Mouse (Mus musculus) left cerebral cortex, postnatal 4 days (tissue): ENCODE data around the gene Ank2. TPM values are rescaled to one million over a fixed set of nuclear protein-coding genes. Genes with fewer than 3 reads are reported as not detected.
A peak's percentile ranks its signal among the peaks of the same experiment; 100 is the strongest.

Source experiments
- DNase-seq: peaks from one replicate; pipeline ENCODE4 v3.0.0-alpha.2; 2022
- intact Hi-C: fragments of 180-260 bp; cut with DNase I; formaldehyde crosslinking; loops from one replicate; pipeline ENCODE4 v1.15.1; 2025
- microRNA-seq: library from miRNA; unstranded; fragments of <30 nt; microRNA quantifications from one replicate; pipeline ENCODE4 v1.2.0, GENCODE M21; 2022
- total RNA-seq, 2 experiments: library from RNA; stranded (reverse); gene quantifications; 2 replicates each; pipeline ENCODE4 v1.2.3; 2021

The Ank2 gene
- total RNA-seq, 2 experiments from 2014 or later = 971 to 1,020 TPM

DNA sequence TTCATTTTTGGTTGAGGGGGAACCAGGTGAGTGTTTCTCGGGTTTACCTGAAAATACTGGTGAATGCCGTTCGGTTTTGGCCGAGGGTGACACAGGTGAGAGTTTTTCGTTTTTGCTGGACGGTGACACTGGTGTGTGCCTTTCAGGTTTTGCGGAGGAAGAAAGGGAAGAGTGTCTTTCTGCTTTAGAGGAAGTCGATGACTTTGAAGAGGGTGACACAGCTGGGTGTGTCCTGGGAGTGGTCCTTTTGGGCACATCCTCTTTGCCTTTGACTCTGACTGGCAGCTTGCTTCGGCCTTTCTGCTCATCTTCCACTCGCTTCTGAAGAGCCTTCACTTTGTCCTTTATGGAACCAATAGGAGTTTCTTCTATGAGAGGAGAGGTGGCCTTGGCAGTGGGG is 552.6 kb downstream of the Ank2 start:
- intact Hi-C loops = no loop called here
- DNase-seq = no peak

DNA sequence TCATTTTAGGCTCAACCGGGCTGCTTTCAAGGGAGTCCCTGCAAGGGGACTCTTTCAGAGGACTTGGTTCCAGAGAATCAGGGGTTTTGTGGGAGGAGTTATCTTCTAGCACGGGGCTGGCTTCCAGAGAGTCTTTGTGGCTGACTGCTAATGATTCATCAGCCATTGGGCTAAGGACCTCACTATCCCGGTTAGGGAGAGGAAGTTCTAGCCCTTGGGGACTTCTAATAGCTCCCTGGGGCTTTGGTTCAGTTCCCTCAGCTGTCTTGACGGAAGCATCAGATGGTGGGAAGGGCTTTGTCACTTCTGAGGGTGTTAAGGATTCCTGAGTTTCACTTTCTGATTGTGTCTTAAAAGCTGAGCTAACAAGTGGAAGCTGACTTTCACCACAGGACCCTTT is 554.3 kb downstream of the Ank2 start:
- intact Hi-C loops = no loop called here
- no peak for DNase-seq

GRCm38 (mm10) chr3:126944081-126944480 is 555.1 kb downstream of the Ank2 start:
- DNase-seq = no peak
- intact Hi-C loops = no loop called here

- no peak for DNase-seq
- intact Hi-C loops = no loop called here
Observed at GRCm38 (mm10) chr3:126940452-126940851, 558.7 kb downstream of the Ank2 start.

DNA sequence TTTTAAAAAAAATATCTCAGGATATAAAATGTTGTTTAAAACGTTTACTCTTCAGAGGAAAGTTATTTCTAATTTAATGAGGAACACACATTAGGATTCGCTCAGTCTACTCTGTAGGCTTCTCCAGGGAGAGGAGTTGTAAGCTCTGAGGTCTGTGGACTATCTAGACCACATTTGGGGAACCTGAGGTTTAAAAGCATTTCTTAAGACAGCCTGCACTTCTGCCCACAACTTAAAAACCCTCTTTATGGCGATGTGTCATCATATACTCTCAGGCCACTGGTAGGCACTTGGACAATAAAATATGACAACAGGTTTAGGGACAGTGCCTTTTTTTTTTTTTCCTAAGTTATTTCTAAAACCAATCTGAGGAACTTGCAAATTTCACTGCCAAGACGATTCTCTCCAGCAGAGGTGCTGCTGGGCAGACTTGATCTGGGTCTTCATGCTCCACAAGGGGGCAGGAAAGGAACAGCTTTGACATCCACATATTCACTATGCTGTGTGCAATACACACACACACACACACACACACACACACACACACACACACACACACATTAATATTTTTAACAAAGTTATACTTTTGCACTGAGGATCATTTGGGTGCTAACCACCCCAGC is 567.2 kb downstream of the Ank2 start:
- peak; percentile 23 for DNase-seq
- intact Hi-C loops = no loop called here

DNA sequence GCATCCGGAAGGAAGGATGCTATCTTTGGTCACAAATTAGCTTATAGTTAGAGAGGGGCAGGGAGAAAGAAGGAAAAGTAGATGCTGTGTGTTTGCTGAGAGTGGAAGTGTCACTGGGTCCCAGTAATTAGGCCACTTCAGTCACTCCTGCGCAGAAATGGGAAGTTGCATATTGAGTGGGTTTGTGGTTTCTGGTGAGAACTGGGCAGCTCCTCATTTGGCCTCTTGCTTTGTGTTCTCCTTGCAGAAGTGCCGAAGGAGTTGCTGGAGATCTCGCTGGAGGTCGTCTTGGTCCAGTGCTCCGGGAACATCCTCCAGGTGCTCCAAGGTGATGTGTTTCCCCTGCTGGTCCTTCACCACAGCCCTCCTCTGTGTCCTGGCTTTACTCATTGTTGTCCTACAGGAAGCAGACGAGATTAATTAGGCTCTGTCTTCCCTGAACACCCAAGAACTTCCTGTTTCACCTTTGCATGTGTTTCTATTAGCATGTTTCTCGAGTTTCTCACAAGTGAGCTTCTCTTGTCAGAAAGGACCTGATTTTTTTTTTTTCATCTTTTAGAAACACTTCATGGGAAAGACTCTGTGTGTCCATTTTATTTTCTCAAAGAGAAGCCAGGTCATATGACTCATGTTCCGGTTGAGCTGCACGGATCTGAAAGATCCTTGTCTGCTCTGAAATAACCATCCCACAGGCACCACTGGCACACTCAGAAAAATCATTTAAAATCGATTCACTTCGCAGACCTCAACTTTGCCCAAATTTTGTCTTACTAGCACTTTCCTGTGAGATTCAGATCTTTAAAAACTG is 575.4 kb downstream of the Ank2 start:
- intact Hi-C loops = no loop called here
- no peak for DNase-seq

DNA sequence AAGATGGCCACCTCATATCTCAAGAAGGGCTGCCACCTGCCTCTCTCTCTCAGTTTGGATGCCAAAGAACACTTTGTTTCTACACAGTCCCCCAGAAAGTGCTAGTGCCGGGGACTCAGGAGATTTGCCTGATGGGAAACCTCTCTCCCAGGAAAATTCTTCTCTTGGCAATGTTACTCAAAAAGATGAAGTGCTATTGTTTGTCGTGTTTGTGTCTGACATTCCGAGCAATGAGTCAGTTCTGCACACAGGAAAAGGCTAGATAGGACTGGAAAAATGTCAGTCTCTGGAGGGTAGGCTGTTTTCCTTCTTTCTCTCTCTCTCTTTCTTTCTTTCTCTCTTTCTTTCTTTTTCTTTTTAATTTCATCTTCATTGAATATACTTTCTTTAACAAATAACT is 577.2 kb downstream of the Ank2 start:
- DNase-seq = no peak
- intact Hi-C loops = no loop called here

- intact Hi-C loops = no loop called here
- no peak for DNase-seq
Observed at GRCm38 (mm10) chr3:126920296-126920695, 578.9 kb downstream of the Ank2 start.

DNA sequence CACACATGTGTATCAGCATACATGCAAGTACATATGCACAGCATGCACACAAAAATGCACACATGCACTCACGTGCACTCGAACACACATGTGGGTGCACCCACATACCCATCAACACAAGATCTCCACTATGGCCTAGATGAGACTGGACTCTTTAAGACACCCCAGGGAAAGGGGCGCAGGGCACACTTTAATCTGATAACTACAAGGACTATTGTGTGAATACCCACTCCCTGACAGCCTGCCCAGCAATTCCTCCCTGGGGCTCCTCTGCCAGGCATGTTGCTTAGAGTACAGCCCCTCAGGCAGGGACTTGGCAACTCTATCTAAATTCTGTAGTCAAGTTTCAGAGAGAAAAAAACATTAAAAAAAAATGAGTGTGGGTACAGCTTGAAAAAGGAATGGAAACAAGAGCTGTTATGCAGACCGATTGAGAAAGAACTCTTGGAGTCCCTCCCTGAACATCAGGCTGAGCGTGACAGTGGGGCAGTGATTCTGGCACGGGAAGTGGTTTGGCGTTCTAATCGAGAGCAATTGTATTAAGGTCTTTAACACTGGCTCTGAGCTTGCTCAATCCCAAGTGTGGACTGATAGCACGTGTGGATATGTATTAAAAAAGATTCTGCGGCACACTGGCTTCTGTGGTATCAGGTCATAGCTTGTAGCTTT is 580.2 kb downstream of the Ank2 start:
- no peak for DNase-seq
- intact Hi-C loops = no loop called here

GRCm38 (mm10) chr3:126916381-126916780 is 582.8 kb downstream of the Ank2 start:
- intact Hi-C loops = no loop called here
- no peak for DNase-seq

DNA sequence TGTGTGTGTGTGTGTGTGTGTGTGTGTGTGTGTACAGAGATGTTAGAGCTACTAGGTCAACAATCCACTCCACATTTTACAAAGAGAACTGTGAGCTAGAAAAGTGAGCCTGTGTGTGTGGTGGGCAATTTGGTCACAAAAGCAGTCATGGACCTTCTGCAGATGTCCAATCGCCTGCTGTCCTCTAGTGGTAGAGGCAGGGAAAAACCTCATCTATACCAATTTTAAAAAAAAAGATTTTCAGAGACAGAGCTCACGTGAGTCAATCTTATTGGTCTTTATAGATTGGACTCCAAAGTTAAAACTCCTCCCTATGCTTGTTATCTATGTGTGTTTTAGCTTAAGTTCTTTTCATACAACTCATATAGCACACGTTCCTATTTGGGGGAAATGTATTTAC is 595.6 kb downstream of the Ank2 start:
- DNase-seq = peak; percentile 45
- intact Hi-C loops = loop anchor here (2.0 to 5.0 kb wide), 3 partner anchors 306 to 1051 kb away; partner anchors contain the start of gene Camk2d

- no peak for DNase-seq
- intact Hi-C loops = no loop called here
Observed at GRCm38 (mm10) chr3:126886644-126887043, 612.5 kb downstream of the Ank2 start.

DNA sequence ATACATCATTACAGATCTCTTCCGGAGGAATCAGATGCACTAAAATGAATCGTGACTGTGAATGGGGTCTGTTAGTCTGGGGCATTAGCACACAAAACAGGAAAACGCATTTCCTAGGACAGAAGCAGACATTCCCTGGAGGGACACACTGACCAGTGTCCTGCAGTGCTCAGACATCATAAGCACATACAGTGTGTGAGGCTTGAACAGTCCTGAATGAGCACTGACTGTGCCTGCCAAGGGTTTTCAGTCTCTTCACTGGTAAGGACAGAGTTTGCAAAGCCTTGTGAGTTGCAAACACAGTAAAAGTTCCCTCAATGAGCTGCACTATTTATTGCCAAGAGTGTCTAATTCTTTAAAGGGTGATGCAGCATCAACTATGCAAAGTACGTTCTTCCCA is 613.1 kb downstream of the Ank2 start:
- intact Hi-C loops = no loop called here
- no peak for DNase-seq

DNA sequence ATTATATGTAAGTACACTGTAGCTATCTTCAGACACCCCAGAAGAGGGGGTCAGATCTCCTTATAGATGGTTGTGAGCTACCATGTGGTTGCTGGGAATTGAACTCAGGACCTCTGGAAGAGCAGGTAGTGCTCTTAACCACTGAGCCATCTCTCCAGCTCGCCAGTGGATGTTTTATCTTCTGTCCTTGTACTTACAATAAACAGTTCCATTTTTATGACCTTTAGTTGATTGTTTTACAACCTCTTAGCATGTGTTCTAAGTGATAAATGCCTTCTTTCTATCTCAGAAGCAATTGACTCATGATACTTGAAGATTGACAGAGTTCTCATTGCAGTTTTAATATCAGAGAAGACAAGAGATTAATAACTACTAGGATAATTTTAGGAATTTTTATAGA is 620.9 kb downstream of the Ank2 start:
- DNase-seq = no peak
- intact Hi-C loops = no loop called here

Small RNA genes within 50 kb of the gene (microRNA-seq; reads per million reads assigned to microRNA genes)
- not detected for gene Gm44494
- gene Mir302a = 7.8 reads per million, percentile 20 among the genes with 10 or more reads in this experiment
- gene Mir302b = 5.4 reads per million, percentile 13 among the genes with 10 or more reads in this experiment
- 2.1 reads per million for gene Mir302c
- gene Mir302d = 8.7 reads per million, percentile 23 among the genes with 10 or more reads in this experiment
- not detected for gene Mir367

Other genes with a start within 250 kb of the Ank2 start
- gene Larp7, start 54.0 kb upstream of the Ank2 start, total RNA-seq = 10 to 100 TPM; 21.8 to 23.0 TPM
- 1 to 10 TPM; 2.9 to 3.4 TPM for gene Zgrf1, start 54.1 kb upstream of the Ank2 start, total RNA-seq
- under 1 TPM; 0.38 to 0.40 TPM for gene Neurog2, start 133.8 kb upstream of the Ank2 start, total RNA-seq